Mouse (Mus musculus): Measurements from ENCODE around the gene Vasn.

Vasn gene

GRCm38 (mm10) chr16:4606431-4607084, 33.2 kb upstream of the Vasn start:
- peak; percentile 50 for DNase-seq (ENCODE audit: low read depth, low spot score)

- DNase-seq (ENCODE audit: low read depth, low spot score): peak; percentile 90
Measured at GRCm38 (mm10) chr16:4607818-4608531, 31.8 kb upstream of the Vasn start.

- no peak for DNase-seq (ENCODE audit: low read depth, low spot score)
Measured at GRCm38 (mm10) chr16:4608532-4609059, 31.1 kb upstream of the Vasn start.

GRCm38 (mm10) chr16:4611193-4611592, 28.5 kb upstream of the Vasn start:
- DNase-seq (ENCODE audit: low read depth, low spot score): no peak

GRCm38 (mm10) chr16:4611676-4612075, 28.1 kb upstream of the Vasn start:
- no peak for DNase-seq (ENCODE audit: low read depth, low spot score)

- DNase-seq (ENCODE audit: low read depth, low spot score): no peak
Measured at GRCm38 (mm10) chr16:4613736-4614135, 26.0 kb upstream of the Vasn start.

GRCm38 (mm10) chr16:4614639-4615038, 25.1 kb upstream of the Vasn start:
- no peak for DNase-seq (ENCODE audit: low read depth, low spot score)

- DNase-seq (ENCODE audit: low read depth, low spot score): no peak
Measured at GRCm38 (mm10) chr16:4615297-4615696, 24.4 kb upstream of the Vasn start.

- DNase-seq (ENCODE audit: low read depth, low spot score): no peak
Measured at GRCm38 (mm10) chr16:4616829-4617228, 22.9 kb upstream of the Vasn start.

GRCm38 (mm10) chr16:4624074-4624473, 15.7 kb upstream of the Vasn start:
- DNase-seq (ENCODE audit: low read depth, low spot score): no peak

- peak; percentile 95 for DNase-seq (ENCODE audit: low read depth, low spot score)
Measured at GRCm38 (mm10) chr16:4624481-4625110, 15.1 kb upstream of the Vasn start, which contains the start of gene Pam16. Pam16 (minus strand) TSS chr16:4624988.

- no peak for DNase-seq (ENCODE audit: low read depth, low spot score)
Measured at GRCm38 (mm10) chr16:4627105-4627504, 12.6 kb upstream of the Vasn start.

- no peak for DNase-seq (ENCODE audit: low read depth, low spot score)
Measured at GRCm38 (mm10) chr16:4628898-4629419, 10.8 kb upstream of the Vasn start.

GRCm38 (mm10) chr16:4629950-4630349, 9.8 kb upstream of the Vasn start:
- peak; percentile 78 for DNase-seq (ENCODE audit: low read depth, low spot score)

GRCm38 (mm10) chr16:4632050-4632449, 7.7 kb upstream of the Vasn start:
- no peak for DNase-seq (ENCODE audit: low read depth, low spot score)

GRCm38 (mm10) chr16:4633661-4634060, 6.1 kb upstream of the Vasn start:
- DNase-seq (ENCODE audit: low read depth, low spot score): no peak

GRCm38 (mm10) chr16:4634681-4635080, 5.1 kb upstream of the Vasn start:
- no peak for DNase-seq (ENCODE audit: low read depth, low spot score)

GRCm38 (mm10) chr16:4635760-4636159, 4.0 kb upstream of the Vasn start:
- DNase-seq (ENCODE audit: low read depth, low spot score): no peak

- no peak for DNase-seq (ENCODE audit: low read depth, low spot score)
Measured at GRCm38 (mm10) chr16:4638891-4639390, 800 bp upstream of the Vasn start.

GRCm38 (mm10) chr16:4640267-4641005, 695 bp downstream of the Vasn start:
- peak; percentile 45 for DNase-seq (ENCODE audit: low read depth, low spot score)

GRCm38 (mm10) chr16:4641119-4641838, 1.5 kb downstream of the Vasn start:
- DNase-seq (ENCODE audit: low read depth, low spot score): no peak

All from brain, adult 2 months (tissue).